Mouse (Mus musculus) right cerebral cortex, adult 18-20 months (tissue): ENCODE measurements around the gene Tmprss2.
A peak's percentile ranks its signal among the peaks of the same experiment; 100 is the strongest.

Source experiments
- DNase-seq: peaks from one replicate; pipeline ENCODE4 v3.0.0; 2022; ENCODE audit warnings: mixed read lengths

Tmprss2 gene

DNA sequence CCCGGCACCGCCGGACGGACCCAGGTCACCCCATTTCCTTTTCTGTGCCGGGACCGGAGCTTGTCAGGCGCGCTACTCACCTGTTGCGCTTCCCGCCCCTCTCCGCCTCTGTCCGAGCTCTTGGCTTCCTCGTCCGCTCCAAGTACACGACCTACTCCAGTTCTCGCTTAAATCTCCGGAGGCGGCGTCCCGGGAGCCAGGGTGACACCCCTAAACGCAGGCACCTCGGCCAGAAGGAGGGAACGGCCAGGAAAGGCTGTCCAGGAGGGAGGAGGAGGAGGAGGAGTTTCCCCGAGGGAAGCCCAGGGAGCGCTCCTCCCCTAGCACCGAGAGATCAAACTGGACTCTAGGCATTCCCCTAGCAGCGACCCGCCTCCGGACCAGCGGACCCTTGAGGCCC is at the start of gene Tmprss2:
Gene Tmprss2 (minus strand): TSS at position 257 of the 400 bp plus-strand sequence.
- DNase-seq, result no peak

- DNase-seq, result no peak
These were observed 48.2 kb upstream of the Tmprss2 start for GRCm38 (mm10) chr16:97659225-97659658.

DNA sequence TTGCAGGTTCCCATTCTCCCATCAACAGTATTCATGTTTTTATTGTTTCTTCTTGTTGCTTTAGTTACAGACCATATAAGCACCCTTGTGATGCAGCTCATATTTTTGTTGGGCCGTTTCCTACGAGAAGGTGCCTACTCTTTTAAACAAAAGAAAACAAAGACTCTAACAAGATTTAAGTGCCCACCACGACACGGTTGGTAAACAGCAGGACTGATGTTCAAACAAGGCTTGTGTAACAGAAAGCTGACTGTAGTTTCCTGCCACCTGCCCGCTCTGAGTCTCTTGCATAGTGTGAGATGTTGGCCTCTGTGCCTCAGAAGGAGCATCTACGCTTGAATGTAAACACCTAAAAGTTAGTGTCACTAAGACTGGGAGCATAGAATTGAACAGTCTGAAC is 47.5 kb upstream of the Tmprss2 start:
- no peak for DNase-seq

GRCm38 (mm10) chr16:97655800-97656199 is 44.8 kb upstream of the Tmprss2 start:
- DNase-seq, result no peak

DNA sequence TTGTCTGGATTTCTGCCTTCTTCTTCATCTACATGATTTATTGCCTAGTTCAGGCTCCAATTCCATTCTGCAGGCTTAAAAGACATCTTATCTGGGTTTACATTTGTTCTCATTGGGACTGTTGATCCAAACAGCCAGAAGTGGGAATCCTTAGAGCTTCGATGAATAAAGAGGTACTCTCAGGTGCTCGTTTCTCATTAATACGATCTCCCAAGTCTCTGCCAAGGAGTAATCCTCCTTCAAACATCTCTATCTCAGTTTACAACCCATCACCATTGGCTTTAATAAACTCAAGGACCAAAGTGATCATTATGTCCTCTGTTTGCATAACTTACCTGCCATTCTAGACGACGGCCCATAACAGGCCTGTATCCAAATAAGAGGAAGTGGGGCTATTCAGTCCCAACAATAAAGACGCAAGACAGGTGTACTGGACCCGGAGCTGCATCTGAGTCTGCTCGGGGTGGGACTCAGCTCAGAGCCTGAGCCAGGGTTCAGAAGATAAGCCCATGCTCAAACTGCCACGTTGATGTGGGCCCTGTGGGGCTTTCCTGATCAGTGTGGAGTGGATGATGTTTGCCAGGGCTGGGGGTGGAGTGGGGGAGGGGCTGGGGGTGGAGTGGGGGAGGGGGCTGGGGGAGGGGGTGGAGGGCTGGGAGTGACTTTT is 38.7 kb upstream of the Tmprss2 start:
- no peak for DNase-seq

DNA sequence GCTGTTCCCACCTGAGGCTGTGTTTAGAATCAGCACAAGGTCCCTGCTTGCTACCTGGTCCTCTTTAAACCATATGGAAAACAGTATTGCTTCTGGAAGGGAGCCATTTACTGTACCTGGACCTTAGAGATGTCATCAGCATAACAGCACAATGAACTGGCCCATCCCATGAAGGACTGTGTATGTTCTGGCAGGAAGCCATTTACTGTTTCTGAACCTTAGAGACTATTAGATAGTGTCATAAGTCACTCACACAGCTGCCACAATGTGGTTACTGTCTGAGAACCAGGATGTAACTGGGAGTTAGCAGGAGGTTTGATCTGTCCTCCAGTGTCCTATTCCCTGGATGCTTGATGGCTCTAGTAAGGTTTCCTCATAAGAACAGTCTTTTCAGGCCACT is 33.7 kb upstream of the Tmprss2 start:
- no peak for DNase-seq

- no peak for DNase-seq
These were observed 28.6 kb upstream of the Tmprss2 start for GRCm38 (mm10) chr16:97639630-97640029.

DNA sequence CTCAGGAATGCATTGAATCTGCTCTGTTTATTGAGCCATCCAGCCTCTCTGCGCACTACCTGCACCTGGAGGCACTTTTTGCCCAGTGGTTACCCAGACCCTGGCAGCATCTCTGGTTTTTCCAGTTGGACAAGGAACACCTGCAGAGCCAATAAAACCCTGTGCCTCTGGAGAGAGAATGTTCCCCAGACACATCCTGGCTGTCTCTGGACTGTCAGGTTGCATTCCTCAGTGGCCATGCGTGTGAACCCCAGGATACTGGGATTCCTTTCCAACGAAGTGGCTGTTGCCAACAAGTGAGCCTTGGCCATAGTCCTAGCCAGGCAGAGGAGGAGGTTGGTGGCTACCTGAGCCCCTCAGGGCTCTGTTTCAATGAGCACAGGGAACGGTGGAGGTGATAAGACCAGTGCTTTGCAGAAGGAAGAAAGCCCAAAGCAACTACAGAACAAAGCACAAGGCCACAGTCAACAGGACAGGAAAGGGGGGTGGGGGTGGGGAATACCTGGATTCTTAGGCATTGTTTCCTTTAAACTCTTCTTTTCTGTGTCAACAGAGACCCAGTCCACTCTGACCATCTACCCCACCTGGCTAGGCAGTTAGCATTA is 22.0 kb upstream of the Tmprss2 start:
- no peak for DNase-seq

DNA sequence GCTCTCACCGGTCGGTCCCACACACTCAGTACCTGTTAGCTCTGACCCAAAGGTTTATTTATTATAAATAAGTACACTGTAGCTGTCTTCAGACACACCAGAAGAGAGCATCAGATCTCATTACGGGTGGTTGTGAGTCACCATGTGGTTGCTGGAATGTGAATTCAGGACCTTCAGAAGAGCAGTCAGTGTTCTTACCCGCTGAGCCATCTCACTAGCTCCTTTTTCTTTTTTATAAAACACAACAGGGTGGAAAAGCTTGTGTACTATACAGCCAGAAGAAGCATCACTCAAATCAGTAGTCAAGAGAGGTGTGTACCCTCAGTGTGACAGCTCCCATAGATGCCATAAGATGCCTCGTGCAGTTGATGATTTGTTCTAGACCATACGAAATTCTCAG is 12.2 kb upstream of the Tmprss2 start:
- DNase-seq, result no peak

DNA sequence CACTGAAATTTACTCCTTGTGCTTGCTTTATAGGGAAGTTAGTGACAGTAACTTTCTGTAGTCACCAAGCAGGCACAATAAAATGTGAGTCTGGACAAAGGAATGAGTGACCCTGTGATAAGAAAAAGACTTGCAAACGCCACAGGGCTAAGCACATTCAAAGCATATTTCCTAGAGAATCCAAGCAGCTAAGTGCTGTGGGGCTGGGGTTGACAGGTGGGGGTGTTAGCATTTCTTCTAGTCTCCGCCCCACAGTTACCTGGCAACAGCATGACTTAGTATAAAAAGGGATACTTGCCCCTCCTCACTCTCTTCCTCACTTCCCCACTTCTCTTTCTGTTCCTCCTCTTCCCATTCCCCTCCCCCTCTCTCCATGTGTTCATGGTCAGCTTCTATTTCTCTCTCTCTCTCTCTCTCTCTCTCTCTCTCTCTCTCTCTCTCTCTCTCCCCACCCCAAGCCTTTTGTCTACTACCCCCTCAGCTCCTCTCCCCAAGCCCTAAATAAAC is 11.4 kb upstream of the Tmprss2 start:
- DNase-seq, result no peak

DNA sequence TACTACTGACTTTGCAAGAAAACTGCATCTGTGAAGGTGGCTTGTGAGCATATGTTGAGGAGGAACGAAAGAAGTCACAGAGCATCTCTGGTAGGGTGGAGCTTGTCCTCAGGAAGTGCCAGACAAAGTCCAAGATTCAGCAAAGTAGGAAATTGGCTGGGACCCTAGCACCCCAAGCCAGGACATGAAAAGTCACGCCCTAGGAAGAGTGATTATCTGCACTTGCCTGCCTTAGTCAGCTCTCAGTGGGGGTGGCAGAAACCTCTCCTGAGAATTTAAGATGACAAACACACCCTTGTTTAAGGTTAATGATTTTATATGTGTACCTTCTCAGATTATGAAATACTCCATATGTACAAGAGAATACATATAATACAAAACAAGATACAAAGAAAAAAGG is 7.3 kb upstream of the Tmprss2 start:
- no peak for DNase-seq

- no peak for DNase-seq
These were observed 1.0 kb upstream of the Tmprss2 start for GRCm38 (mm10) chr16:97612009-97612408.

DNA sequence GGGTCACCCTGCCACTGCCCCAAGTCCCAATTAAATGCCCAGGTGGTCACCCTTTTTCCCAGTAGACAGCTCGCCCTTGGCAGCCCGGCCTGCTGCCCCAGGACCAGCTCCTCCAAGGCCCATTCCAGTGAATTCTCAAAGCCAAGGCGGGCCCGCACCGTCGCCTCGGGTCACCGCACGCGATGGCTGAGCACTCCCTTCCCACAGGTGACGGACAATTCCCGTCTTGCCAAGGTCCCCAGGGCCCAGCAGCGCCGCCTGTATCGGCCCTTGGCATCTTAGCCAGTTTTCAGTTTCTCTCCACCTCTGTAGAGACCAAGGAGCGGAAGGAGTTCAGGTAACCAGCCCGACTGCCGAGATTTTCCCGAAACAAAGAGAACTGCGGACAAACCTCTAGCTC is 749 bp downstream of the Tmprss2 start:
- no peak for DNase-seq

- no peak for DNase-seq
These were observed 1.3 kb downstream of the Tmprss2 start for GRCm38 (mm10) chr16:97609676-97610075.

- no peak for DNase-seq
These were observed 3.0 kb downstream of the Tmprss2 start for GRCm38 (mm10) chr16:97607956-97608355.

DNA sequence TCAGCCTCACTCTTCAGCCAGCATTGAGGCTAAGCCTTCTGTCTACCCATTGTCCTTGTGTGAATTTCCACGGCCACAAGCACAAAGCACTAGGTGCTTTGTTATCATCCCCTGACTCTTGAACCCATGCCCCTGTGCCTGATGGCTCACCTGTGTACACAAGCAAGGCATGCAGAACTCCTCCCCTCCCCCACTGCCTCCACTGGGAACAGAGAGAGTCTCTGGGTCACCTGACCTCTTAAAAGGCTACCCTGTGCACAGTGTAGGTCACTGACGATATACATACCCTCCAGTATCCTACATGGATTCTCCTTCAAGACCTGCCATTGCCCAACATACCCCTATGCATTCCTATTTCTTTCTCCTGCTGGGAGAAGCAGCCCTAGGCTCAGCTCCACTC is 4.2 kb downstream of the Tmprss2 start:
- DNase-seq, result no peak

- no peak for DNase-seq
These were observed 4.9 kb downstream of the Tmprss2 start for GRCm38 (mm10) chr16:97605957-97606721.

GRCm38 (mm10) chr16:97602256-97602655 is 8.7 kb downstream of the Tmprss2 start:
- peak; percentile 23 for DNase-seq

- DNase-seq, result no peak
These were observed 10.4 kb downstream of the Tmprss2 start for GRCm38 (mm10) chr16:97600591-97600990.

DNA sequence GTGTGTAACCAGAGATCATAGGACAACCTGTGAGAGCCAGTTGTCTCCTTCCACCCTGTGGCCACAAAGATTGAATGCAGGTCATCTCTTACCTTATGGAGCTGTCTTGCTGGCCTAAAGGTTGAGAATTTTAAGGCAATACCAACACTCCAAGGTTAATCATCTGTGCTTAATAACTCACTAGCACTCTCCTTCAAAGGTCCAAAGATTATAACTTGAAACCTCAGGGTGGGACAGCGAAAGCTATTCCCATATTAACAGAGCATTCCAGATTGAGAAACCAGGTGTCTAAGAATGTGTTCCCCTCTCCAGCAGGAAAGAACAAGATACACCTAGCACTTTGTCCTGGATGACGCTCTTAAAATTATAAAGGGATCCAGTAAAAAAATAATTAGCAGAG is 12.9 kb downstream of the Tmprss2 start:
- no peak for DNase-seq

- DNase-seq, result no peak
These were observed 17.0 kb downstream of the Tmprss2 start for GRCm38 (mm10) chr16:97593816-97594509.

DNA sequence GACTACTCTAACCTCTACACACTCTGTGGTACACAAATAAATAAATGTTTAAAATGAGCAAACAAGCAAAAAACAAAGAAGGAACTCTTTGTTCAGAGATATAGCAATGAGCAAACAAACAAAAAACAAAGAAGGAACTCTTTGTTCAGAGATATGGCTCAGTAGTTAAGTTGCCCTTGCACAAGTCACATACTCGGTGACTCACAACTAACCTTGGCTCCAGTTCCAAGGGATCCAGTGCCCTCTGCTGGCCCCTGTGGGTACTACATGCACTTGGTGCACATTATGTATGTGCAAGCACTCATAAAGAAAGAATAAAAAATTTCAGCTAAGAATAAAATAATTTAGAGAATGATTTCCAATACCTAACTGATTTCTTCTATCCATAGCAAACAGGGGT is 17.9 kb downstream of the Tmprss2 start:
- peak; percentile 31 for DNase-seq

DNA sequence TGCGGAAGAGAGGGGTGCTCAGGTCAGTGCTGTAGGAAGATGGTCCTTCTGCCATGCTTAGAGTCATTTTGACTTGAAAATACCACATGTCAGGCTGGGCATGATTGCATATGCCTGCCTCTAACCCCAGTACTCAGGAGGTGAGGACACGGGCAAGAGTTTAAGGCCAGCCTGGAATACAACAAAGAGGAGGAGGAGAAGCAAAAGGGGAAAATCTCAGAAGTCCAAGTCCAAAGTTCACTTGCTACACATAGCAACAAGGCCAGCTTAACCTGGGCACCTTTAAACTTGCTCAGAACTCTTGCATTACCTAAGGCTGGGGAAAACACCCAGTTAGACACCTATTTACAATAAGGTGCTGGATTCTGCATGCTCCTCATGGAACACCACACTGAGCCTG is 19.5 kb downstream of the Tmprss2 start:
- DNase-seq, result no peak
